Mouse (Mus musculus) cortical plate, adult 2 months (tissue): ENCODE measurements around the gene Vegfb. TPM values are rescaled to one million over a fixed set of nuclear protein-coding genes. Genes with fewer than 3 reads are reported as not detected.

Source experiments
- H3K27ac ChIP-seq: fragments of 200-500 bp; 2 replicates; pipeline ENCODE4 v1.5.1; 2012; ENCODE audit warnings: low read length, control low read depth, inconsistent platforms; ENCODE audit not compliant: insufficient read depth
- H3K4me1 ChIP-seq: fragments of 200-500 bp; 2 replicates; pipeline ENCODE4 v1.6.1; 2011; ENCODE audit warnings: low read length; ENCODE audit not compliant: control insufficient read depth, insufficient read depth
- H3K4me3 ChIP-seq: fragments of 200-500 bp; 2 replicates; pipeline ENCODE4 v1.5.1; 2011; ENCODE audit warnings: mild to moderate bottlenecking, low read length, control low read depth; ENCODE audit not compliant: insufficient read depth
- CTCF ChIP-seq: fragments of 200-500 bp; IDR thresholded peaks from 2 replicates; pipeline ENCODE4 v1.5.1; 2011; ENCODE audit warnings: mild to moderate bottlenecking, control low read depth, low read length; ENCODE audit not compliant: insufficient read depth; ENCODE audit errors: extremely low read depth
- POLR2A ChIP-seq: fragments of 200-500 bp; IDR thresholded peaks from 2 replicates; pipeline ENCODE4 v1.6.1; 2011; ENCODE audit warnings: mild to moderate bottlenecking, low read length, control low read depth; ENCODE audit not compliant: insufficient read depth; ENCODE audit errors: extremely low read depth
- polyA plus RNA-seq: library from polyadenylated mRNA; depleted of rRNA; stranded (reverse); fragments of >200 nt; gene quantifications from 2 replicates; pipeline ENCODE4 v1.2.3, GENCODE M21; 2012

Gene Vegfb
- polyA plus RNA-seq, 1 experiment, result 99.6 TPM

GRCm38 (mm10) chr19:7006892-7007593 lies 19.6 kb upstream of the Vegfb start:
- no peak overlapping the region for H3K4me3 ChIP-seq
- no peak overlapping the region for H3K27ac ChIP-seq
- TF ChIP-seq POLR2A, result no peak
- no peak for TF ChIP-seq CTCF
- no peaks in the 10 kb centered on the region for H3K4me1 ChIP-seq

- peaks cover 4% of the 10 kb centered on the region; the same call in 1 of the 2 replicates for H3K4me1 ChIP-seq
- no peak overlapping the region for H3K27ac ChIP-seq
- no peak for TF ChIP-seq POLR2A
- no peak for TF ChIP-seq CTCF
- no peak overlapping the region for H3K4me3 ChIP-seq
Observed at GRCm38 (mm10) chr19:6999360-7000063, 12.1 kb upstream of the Vegfb start.

GRCm38 (mm10) chr19:6997721-6998290 lies 10.4 kb upstream of the Vegfb start:
- no peak overlapping the region for H3K27ac ChIP-seq
- TF ChIP-seq POLR2A, result no peak
- no peak overlapping the region for H3K4me3 ChIP-seq
- H3K4me1 ChIP-seq, result peaks cover 4% of the 10 kb centered on the region; the same call in 1 of the 2 replicates

- TF ChIP-seq POLR2A, result peak; percentile 67
- no peak for TF ChIP-seq CTCF
- peaks cover 4% of the 10 kb centered on the region; the same call in 1 of the 2 replicates for H3K4me1 ChIP-seq
- H3K4me3 ChIP-seq, result peak within 1 kb of the TSS; percentile 66
- peak within 1 kb of the TSS; percentile 24; the same call in 1 of the 2 replicates for H3K27ac ChIP-seq
Observed at GRCm38 (mm10) chr19:6996006-6996405, 8.6 kb upstream of the Vegfb start, which contains the start of the genes Nudt22 and Trpt1. Nudt22 (minus strand) TSS chr19:6996117. Trpt1 (plus strand) TSS chr19:6996131.

- peaks cover 4% of the 10 kb centered on the region; the same call in 1 of the 2 replicates for H3K4me1 ChIP-seq
Observed at GRCm38 (mm10) chr19:6995255-6995991, 8.0 kb upstream of the Vegfb start.

GRCm38 (mm10) chr19:6994489-6994888 lies 7.0 kb upstream of the Vegfb start:
- peaks cover 4% of the 10 kb centered on the region; the same call in 1 of the 2 replicates for H3K4me1 ChIP-seq
- no peak overlapping the region for H3K4me3 ChIP-seq
- no peak for TF ChIP-seq CTCF
- TF ChIP-seq POLR2A, result no peak
- no peak overlapping the region for H3K27ac ChIP-seq

More at GRCm38 (mm10) chr19:6995255-6995991, 8.0 kb upstream of the Vegfb start:
- Histone ChIP-seq H3K27ac (no peak overlapping the region), H3K4me3 (peak overlapping the region; percentile 66)
- no peak for TF ChIP-seq CTCF
- TF ChIP-seq POLR2A, result no peak

GRCm38 (mm10) chr19:6994002-6994401 lies 6.6 kb upstream of the Vegfb start:
- TF ChIP-seq POLR2A (no peak), CTCF (no peak)
- Histone ChIP-seq H3K27ac (no peak overlapping the region), H3K4me3 (no peak overlapping the region), H3K4me1 (peaks cover 4% of the 10 kb centered on the region; the same call in 1 of the 2 replicates)

GRCm38 (mm10) chr19:6993011-6993770 lies 5.7 kb upstream of the Vegfb start:
- Histone ChIP-seq H3K4me1 (peaks cover 4% of the 10 kb centered on the region; the same call in 1 of the 2 replicates), H3K4me3 (peak overlapping the region; percentile 47; the same call in 1 of the 2 replicates), H3K27ac (no peak overlapping the region)
- TF ChIP-seq POLR2A (no peak), CTCF (no peak)
